Mouse (Mus musculus): ENCODE results near the gene Tsks. TPM values are rescaled to one million over a fixed set of nuclear protein-coding genes. Genes with fewer than 3 reads are reported as not detected.

The Tsks gene
- polyA plus RNA-seq, 1 experiment = not detected

DNA sequence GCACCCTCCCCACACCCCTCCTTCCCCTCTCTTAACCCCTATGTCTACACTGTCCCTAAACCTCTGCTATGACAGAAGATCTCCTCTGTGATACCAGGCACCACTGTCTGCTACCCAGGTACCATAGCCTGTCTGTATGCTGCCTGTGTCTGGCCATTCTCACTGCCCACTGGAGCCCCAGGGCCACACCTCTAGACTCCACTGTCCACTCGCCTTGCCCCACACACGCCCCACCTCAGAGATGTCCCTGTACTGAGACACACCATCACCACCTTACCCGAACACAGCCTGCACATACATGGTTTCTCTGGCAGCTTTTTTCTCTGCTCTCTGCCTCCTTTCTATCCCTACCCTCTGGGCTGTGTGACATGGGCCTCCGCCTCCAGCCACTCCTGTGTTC, 26.1 kb upstream of the Tsks start:
- Histone ChIP-seq H3ac (ENCODE audit: control insufficient read depth, insufficient read length) (no peak overlapping the region), H3K4me2 (ENCODE audit: low read depth) (no peak overlapping the region), H3K79me2 (ENCODE audit: control insufficient read depth, insufficient read depth) (peaks cover 3% of the 10 kb centered on the region), H3K4me3 (no peak overlapping the region), H3K36me3 (ENCODE audit: control insufficient read depth, insufficient read depth) (peaks cover 8% of the 10 kb centered on the region), H3K27me3 (ENCODE audit: control insufficient read depth, insufficient read depth, insufficient read length) (no peaks in the 10 kb centered on the region)
- no peak for TF ChIP-seq E2F4 (IDR thresholded peaks at IDR 0.05; ENCODE audit: insufficient read depth)
- TF ChIP-seq MYOD1 (IDR thresholded peaks at IDR 0.05; ENCODE audit: control insufficient read depth in 1 of 3, insufficient read length in 2 of 3, low read depth in 2 of 3) = no peak
- TF ChIP-seq POLR2A (IDR thresholded peaks at IDR 0.05; ENCODE audit: insufficient read length, low read depth) = no peak
- TF ChIP-seq TCF3 (IDR thresholded peaks at IDR 0.05; ENCODE audit: insufficient read length, low read depth) = no peak
- TF ChIP-seq CEBPB (IDR thresholded peaks at IDR 0.05; ENCODE audit: insufficient read depth, poor library complexity, severe bottlenecking) = no peak
- TF ChIP-seq MYOG (IDR thresholded peaks at IDR 0.05; ENCODE audit: control insufficient read depth in 1 of 3, insufficient read depth in 1 of 3, insufficient read length in 2 of 3, low read depth in 2 of 3) = no peak
- no peak for TF ChIP-seq MAX (IDR thresholded peaks at IDR 0.05; ENCODE audit: low read depth)

DNA sequence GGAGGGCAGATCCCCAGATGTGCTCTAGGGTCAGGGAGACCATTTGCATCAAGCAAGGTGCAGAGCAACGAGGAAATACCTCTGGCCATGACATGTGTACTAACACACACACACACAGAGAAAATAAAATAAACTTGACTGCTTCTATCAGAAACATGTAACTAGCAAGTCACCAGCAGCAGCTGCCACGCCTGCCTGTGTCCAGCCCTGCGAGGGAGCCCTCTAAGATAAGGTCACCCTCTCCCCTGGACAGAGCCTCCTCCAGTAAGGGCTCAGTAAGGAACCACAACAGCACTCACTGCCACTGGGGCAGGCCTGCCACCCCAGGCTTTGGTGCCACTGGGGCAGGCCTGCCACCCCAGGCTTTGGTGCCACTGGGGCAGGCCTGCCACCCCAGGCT, 24.8 kb upstream of the Tsks start:
- Histone ChIP-seq H3K36me3 (ENCODE audit: control insufficient read depth, insufficient read depth) (peaks cover 4% of the 10 kb centered on the region), H3K4me3 (no peak overlapping the region), H3K4me2 (ENCODE audit: low read depth) (no peak overlapping the region), H3K79me2 (ENCODE audit: control insufficient read depth, insufficient read depth) (peaks cover 7% of the 10 kb centered on the region), H3ac (ENCODE audit: control insufficient read depth, insufficient read length) (no peak overlapping the region), H3K27me3 (ENCODE audit: control insufficient read depth, insufficient read depth, insufficient read length) (no peaks in the 10 kb centered on the region)
- TF ChIP-seq REST (IDR thresholded peaks at IDR 0.05; ENCODE audit: insufficient read depth, insufficient read length) = no peak
- TF ChIP-seq MAX (IDR thresholded peaks at IDR 0.05; ENCODE audit: low read depth) = no peak
- TF ChIP-seq POLR2AphosphoS2 (IDR thresholded peaks at IDR 0.05; ENCODE audit: insufficient read length, low read depth) = no peak
- no peak for TF ChIP-seq POLR2A (IDR thresholded peaks at IDR 0.05; ENCODE audit: insufficient read length, low read depth)
- no peak for TF ChIP-seq TCF12 (IDR thresholded peaks at IDR 0.05; ENCODE audit: insufficient read depth, poor library complexity, severe bottlenecking)
- TF ChIP-seq TCF3 (IDR thresholded peaks at IDR 0.05; ENCODE audit: insufficient read length, low read depth) = no peak

DNA sequence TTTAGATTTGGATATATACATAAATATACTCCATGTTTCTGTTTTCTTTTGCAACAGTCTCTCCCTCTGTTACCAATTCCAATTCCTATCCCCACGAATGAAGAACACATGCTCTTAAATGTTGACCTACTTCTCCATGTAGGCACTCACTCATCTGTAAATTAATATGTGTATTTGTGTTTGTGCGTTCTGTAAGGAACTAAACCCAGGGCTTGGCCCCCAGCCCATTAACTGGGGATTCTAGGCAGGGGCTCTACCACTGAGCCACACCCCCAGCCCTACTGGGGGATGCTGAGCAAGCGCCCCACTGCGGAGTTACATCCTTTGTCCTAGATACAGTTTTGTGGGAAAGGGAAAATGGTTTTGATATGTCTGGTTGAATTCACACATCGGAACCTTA, 23.9 kb upstream of the Tsks start:
- no peaks in the 10 kb centered on the region for H3K27me3 ChIP-seq (ENCODE audit: control insufficient read depth, insufficient read depth, insufficient read length)
- H3K4me3 ChIP-seq = no peak overlapping the region
- TF ChIP-seq USF1 (IDR thresholded peaks at IDR 0.05; ENCODE audit: low read depth) (no peak), SRF (IDR thresholded peaks at IDR 0.05; ENCODE audit: control insufficient read depth, insufficient read length, low read depth) (no peak), TCF3 (IDR thresholded peaks at IDR 0.05; ENCODE audit: insufficient read length, low read depth) (no peak), POLR2AphosphoS2 (IDR thresholded peaks at IDR 0.05; ENCODE audit: insufficient read length, low read depth) (no peak), REST (IDR thresholded peaks at IDR 0.05; ENCODE audit: insufficient read depth, insufficient read length) (no peak), MYOD1 (IDR thresholded peaks at IDR 0.05; ENCODE audit: control insufficient read depth in 1 of 3, insufficient read length in 2 of 3, low read depth in 2 of 3) (no peak), CEBPB (IDR thresholded peaks at IDR 0.05; ENCODE audit: insufficient read depth, poor library complexity, severe bottlenecking) (no peak), TCF12 (IDR thresholded peaks at IDR 0.05; ENCODE audit: insufficient read depth, poor library complexity, severe bottlenecking) (no peak), MYOG (IDR thresholded peaks at IDR 0.05; ENCODE audit: control insufficient read depth in 1 of 3, insufficient read depth in 1 of 3, insufficient read length in 2 of 3, low read depth in 2 of 3) (no peak)
- peaks cover 9% of the 10 kb centered on the region for H3K36me3 ChIP-seq (ENCODE audit: control insufficient read depth, insufficient read depth)
- H3K79me2 ChIP-seq (ENCODE audit: control insufficient read depth, insufficient read depth) = peaks cover 7% of the 10 kb centered on the region
- H3ac ChIP-seq (ENCODE audit: control insufficient read depth, insufficient read length) = no peak overlapping the region
- no peak overlapping the region for H3K4me2 ChIP-seq (ENCODE audit: low read depth)

DNA sequence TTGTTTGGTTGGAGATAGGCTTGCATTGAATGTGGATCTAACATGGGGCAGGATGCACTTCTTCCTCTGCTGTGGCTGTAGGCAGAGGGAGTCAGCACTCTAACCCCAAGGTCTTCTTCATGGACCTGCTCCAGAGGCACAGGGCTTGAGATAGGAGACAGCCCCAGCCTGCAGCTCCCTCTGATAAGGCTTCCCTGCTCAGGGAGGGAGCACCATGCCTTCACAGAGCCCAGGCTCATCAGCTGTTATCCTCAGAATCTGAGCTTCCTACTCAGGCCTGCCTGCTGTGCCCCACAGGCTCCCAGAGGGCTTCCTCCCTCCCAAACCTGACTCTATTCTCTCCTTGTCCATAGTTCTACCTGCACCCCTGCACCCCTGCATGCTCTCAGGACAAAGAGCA, 20.5 kb upstream of the Tsks start:
- H3K4me3 ChIP-seq = no peak overlapping the region
- H3K4me2 ChIP-seq (ENCODE audit: low read depth) = no peak overlapping the region
- no peak for TF ChIP-seq POLR2A (IDR thresholded peaks at IDR 0.05; ENCODE audit: insufficient read length, low read depth)
- no peak for TF ChIP-seq MYOD1 (IDR thresholded peaks at IDR 0.05; ENCODE audit: control insufficient read depth in 1 of 3, insufficient read length in 2 of 3, low read depth in 2 of 3)
- no peak for TF ChIP-seq TCF12 (IDR thresholded peaks at IDR 0.05; ENCODE audit: insufficient read depth, poor library complexity, severe bottlenecking)
- no peak for TF ChIP-seq POLR2AphosphoS2 (IDR thresholded peaks at IDR 0.05; ENCODE audit: insufficient read length, low read depth)
- no peak for TF ChIP-seq CEBPB (IDR thresholded peaks at IDR 0.05; ENCODE audit: insufficient read depth, poor library complexity, severe bottlenecking)
- TF ChIP-seq USF1 (IDR thresholded peaks at IDR 0.05; ENCODE audit: low read depth) = no peak
- no peak for TF ChIP-seq TCF3 (IDR thresholded peaks at IDR 0.05; ENCODE audit: insufficient read length, low read depth)
- no peak for TF ChIP-seq SRF (IDR thresholded peaks at IDR 0.05; ENCODE audit: control insufficient read depth, insufficient read length, low read depth)
- TF ChIP-seq MYOG (IDR thresholded peaks at IDR 0.05; ENCODE audit: control insufficient read depth in 1 of 3, insufficient read depth in 1 of 3, insufficient read length in 2 of 3, low read depth in 2 of 3) = no peak
- no peak for TF ChIP-seq E2F4 (IDR thresholded peaks at IDR 0.05; ENCODE audit: insufficient read depth)
- no peak for TF ChIP-seq MAX (IDR thresholded peaks at IDR 0.05; ENCODE audit: low read depth)
- TF ChIP-seq REST (IDR thresholded peaks at IDR 0.05; ENCODE audit: insufficient read depth, insufficient read length) = no peak
- H3ac ChIP-seq (ENCODE audit: control insufficient read depth, insufficient read length) = no peak overlapping the region
- peaks cover 5% of the 10 kb centered on the region for H3K36me3 ChIP-seq (ENCODE audit: control insufficient read depth, insufficient read depth)
- no peaks in the 10 kb centered on the region for H3K27me3 ChIP-seq (ENCODE audit: control insufficient read depth, insufficient read depth, insufficient read length)
- H3K79me2 ChIP-seq (ENCODE audit: control insufficient read depth, insufficient read depth) = peaks cover 12% of the 10 kb centered on the region

DNA sequence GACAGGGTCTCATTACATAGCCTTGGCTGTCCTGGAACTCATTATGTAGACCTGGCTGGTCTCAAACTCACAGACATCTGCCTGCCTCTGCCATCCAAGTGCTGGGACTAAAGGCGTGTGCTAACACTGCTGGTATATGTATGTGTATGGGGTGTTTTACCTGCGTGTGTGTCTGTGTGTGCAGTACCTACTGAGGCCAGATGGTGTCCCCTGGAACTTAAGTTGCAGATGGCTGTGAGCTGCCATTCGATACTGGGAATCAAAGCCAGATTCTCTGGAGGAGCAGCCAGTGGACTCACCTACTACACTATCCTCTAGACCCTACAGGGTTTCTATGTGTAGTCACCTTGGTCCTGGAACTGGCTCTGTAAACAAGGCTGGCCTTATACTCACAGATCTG, 17.5 kb upstream of the Tsks start:
- no peak overlapping the region for H3K4me2 ChIP-seq (ENCODE audit: low read depth)
- TF ChIP-seq TCF3 (IDR thresholded peaks at IDR 0.05; ENCODE audit: insufficient read length, low read depth) (no peak), SRF (IDR thresholded peaks at IDR 0.05; ENCODE audit: control insufficient read depth, insufficient read length, low read depth) (no peak), MYOG (IDR thresholded peaks at IDR 0.05; ENCODE audit: control insufficient read depth in 1 of 3, insufficient read depth in 1 of 3, insufficient read length in 2 of 3, low read depth in 2 of 3) (no peak), MYOD1 (IDR thresholded peaks at IDR 0.05; ENCODE audit: control insufficient read depth in 1 of 3, insufficient read length in 2 of 3, low read depth in 2 of 3) (no peak), MAX (IDR thresholded peaks at IDR 0.05; ENCODE audit: low read depth) (no peak)
- no peaks in the 10 kb centered on the region for H3K27me3 ChIP-seq (ENCODE audit: control insufficient read depth, insufficient read depth, insufficient read length)
- peaks cover 25% of the 10 kb centered on the region for H3K79me2 ChIP-seq (ENCODE audit: control insufficient read depth, insufficient read depth)
- no peak overlapping the region for H3K4me3 ChIP-seq
- no peak overlapping the region for H3ac ChIP-seq (ENCODE audit: control insufficient read depth, insufficient read length)
- peaks cover 5% of the 10 kb centered on the region for H3K36me3 ChIP-seq (ENCODE audit: control insufficient read depth, insufficient read depth)

All from myocyte (in vitro differentiated cells).